Mouse (Mus musculus) hindbrain, embryonic 14.5 days (tissue): Measurements from ENCODE around the gene 1700001P01Rik. TPM values are rescaled to one million over a fixed set of nuclear protein-coding genes. Genes with fewer than 3 reads are reported as not detected.

Experiments used
- ATAC-seq: fragments of 200-750 bp; cut with Nextera tagmentation; 2 replicates; pipeline ENCODE4 v1.8.0; 2017; ENCODE audit warnings: moderate number of reproducible peaks, mild to moderate bottlenecking, moderate TSS enrichment, moderate library complexity; ENCODE audit not compliant: low FRiP score
- DNase-seq: peaks from one replicate; pipeline ENCODE4 v3.0.0-alpha.2; 2015; ENCODE audit warnings: low spot score
- H3K27ac ChIP-seq: fragments of 300-500 bp; sonication (generic); 2 replicates; pipeline ENCODE4 v1.5.1; 2014; ENCODE audit warnings: mild to moderate bottlenecking, moderate library complexity
- H3K27me3 ChIP-seq: fragments of 300-500 bp; sonication (generic); 2 replicates; pipeline ENCODE4 v1.6.1; 2014; ENCODE audit warnings: mild to moderate bottlenecking, low read length, mixed read lengths; ENCODE audit not compliant: control insufficient read depth, insufficient read depth
- H3K36me3 ChIP-seq: fragments of 300-500 bp; sonication (generic); replicated peaks from 2 replicates; pipeline ENCODE4 v1.6.1; 2014; ENCODE audit not compliant: control insufficient read depth, insufficient read depth
- H3K4me1 ChIP-seq: fragments of 300-500 bp; sonication (generic); replicated peaks from 2 replicates; pipeline ENCODE4 v1.6.1; 2014; ENCODE audit warnings: antibody characterized with exemption, low read length, mixed read lengths; ENCODE audit not compliant: control insufficient read depth, insufficient read depth
- H3K4me2 ChIP-seq: fragments of 300-500 bp; sonication (generic); replicated peaks from 2 replicates; pipeline ENCODE4 v1.6.1; 2014; ENCODE audit warnings: mild to moderate bottlenecking, moderate library complexity
- H3K4me3 ChIP-seq: fragments of 300-500 bp; sonication (generic); replicated peaks from 2 replicates; pipeline ENCODE4 v1.5.1; 2014; ENCODE audit warnings: mild to moderate bottlenecking, low read length
- H3K9ac ChIP-seq: fragments of 300-500 bp; sonication (generic); 2 replicates; pipeline ENCODE4 v1.6.1; 2014
- H3K9me3 ChIP-seq: fragments of 300-500 bp; sonication (generic); 2 replicates; pipeline ENCODE4 v1.6.1; 2016; ENCODE audit warnings: low read length; ENCODE audit not compliant: control insufficient read depth
- WGBS: fragments of 180-500 bp; shearing (Covaris S2); extraction: QIAGEN DNeasy Blood & Tissue Kit; methylation state at CpG from one replicate; pipeline ENCODE4 v1.1.7; 2014; 5-methylcytosine and 5-hydroxymethylcytosine counted together
- polyA plus RNA-seq: library from polyadenylated mRNA; unstranded; fragments of >200 nt; fragmentation: Nextera tagmentation; extraction: Ambion mirVana; gene quantifications from 2 replicates; pipeline ENCODE4 v1.2.1, GENCODE M21; 2014

The 1700001P01Rik gene
- polyA plus RNA-seq, 1 experiment from 2014 or later: 0.68 TPM

GRCm38 (mm10) chr11:97805662-97806612 lies 30.2 kb upstream of the 1700001P01Rik start:
- WGBS: 28% methylated on average over 15 of the region's 15 CpGs
- H3K9ac ChIP-seq: peak overlapping the region; percentile 38

GRCm38 (mm10) chr11:97804841-97805661 lies 29.3 kb upstream of the 1700001P01Rik start:
- H3K4me3 ChIP-seq: no peak overlapping the region
- H3K36me3 ChIP-seq: peaks cover 32% of the 10 kb centered on the region
- H3K9ac ChIP-seq: peak overlapping the region; percentile 38; the same call in 1 of the 2 replicates
- H3K9me3 ChIP-seq: no peaks in the 10 kb centered on the region
- ATAC-seq (no peak), DNase-seq (peak; percentile 52)
- peak overlapping the region; percentile 74 for H3K27ac ChIP-seq
- peaks cover 67% of the 10 kb centered on the region for H3K4me1 ChIP-seq
- 28% methylated on average over 9 of the region's 9 CpGs for WGBS
- H3K27me3 ChIP-seq: no peaks in the 10 kb centered on the region
- peak overlapping the region; percentile 36 for H3K4me2 ChIP-seq

More at GRCm38 (mm10) chr11:97805662-97806612, 30.2 kb upstream of the 1700001P01Rik start:
- peaks cover 36% of the 10 kb centered on the region for H3K36me3 ChIP-seq
- H3K4me2 ChIP-seq: peak overlapping the region; percentile 36
- peak overlapping the region; percentile 74 for H3K27ac ChIP-seq
- H3K27me3 ChIP-seq: no peaks in the 10 kb centered on the region
- ATAC-seq (peak; percentile 32; the same call in 1 of the 2 replicates), DNase-seq (no peak)
- H3K4me1 ChIP-seq: peaks cover 74% of the 10 kb centered on the region
- H3K4me3 ChIP-seq: no peak overlapping the region; the same call in 1 of the 2 replicates
- no peaks in the 10 kb centered on the region for H3K9me3 ChIP-seq

- H3K4me3 ChIP-seq: no peak overlapping the region
- no peak overlapping the region; the same call in 1 of the 2 replicates for H3K9ac ChIP-seq
- DNase-seq (no peak), ATAC-seq (no peak)
- H3K4me2 ChIP-seq: no peak overlapping the region
- H3K27ac ChIP-seq: no peak overlapping the region
- peaks cover 20% of the 10 kb centered on the region for H3K36me3 ChIP-seq
- H3K9me3 ChIP-seq: no peaks in the 10 kb centered on the region
- H3K27me3 ChIP-seq: no peaks in the 10 kb centered on the region
- H3K4me1 ChIP-seq: peaks cover 57% of the 10 kb centered on the region
- WGBS: 85% methylated on average over 5 of the region's 5 CpGs
Measured at GRCm38 (mm10) chr11:97803847-97804246, 28.1 kb upstream of the 1700001P01Rik start.

- Histone ChIP-seq H3K4me2 (peak overlapping the region; percentile 91), H3K9me3 (no peaks in the 10 kb centered on the region), H3K4me1 (peaks cover 53% of the 10 kb centered on the region), H3K27ac (no peak overlapping the region), H3K9ac (no peak overlapping the region), H3K27me3 (no peaks in the 10 kb centered on the region), H3K4me3 (no peak overlapping the region), H3K36me3 (peaks cover 7% of the 10 kb centered on the region)
- ATAC-seq: no peak
- 53% methylated on average over 5 of the region's 6 CpGs for WGBS
- no peak for DNase-seq
Measured at GRCm38 (mm10) chr11:97802495-97802894, 26.8 kb upstream of the 1700001P01Rik start.

- no peak for ATAC-seq
- Histone ChIP-seq H3K9me3 (no peaks in the 10 kb centered on the region), H3K4me3 (peak overlapping the region; percentile 61), H3K27me3 (no peaks in the 10 kb centered on the region), H3K27ac (no peak overlapping the region), H3K4me2 (peak overlapping the region; percentile 91), H3K9ac (peak overlapping the region; percentile 80), H3K36me3 (peaks cover 3% of the 10 kb centered on the region; the same call in 1 of the 2 replicates), H3K4me1 (peaks cover 52% of the 10 kb centered on the region)
- no peak for DNase-seq
- WGBS: 57% methylated on average over 1 of the region's 1 CpGs
Measured at GRCm38 (mm10) chr11:97802194-97802470, 26.4 kb upstream of the 1700001P01Rik start.

- peak overlapping the region; percentile 91 for H3K4me2 ChIP-seq
- ATAC-seq (no peak), DNase-seq (peak; percentile 54)
- WGBS: 36% methylated on average over 8 of the region's 8 CpGs
- H3K4me1 ChIP-seq: peaks cover 50% of the 10 kb centered on the region
- no peaks in the 10 kb centered on the region for H3K9me3 ChIP-seq
- H3K27ac ChIP-seq: peak overlapping the region; percentile 94
- no peaks in the 10 kb centered on the region for H3K27me3 ChIP-seq
- H3K4me3 ChIP-seq: peak overlapping the region; percentile 61
- H3K9ac ChIP-seq: peak overlapping the region; percentile 80
- no peaks in the 10 kb centered on the region for H3K36me3 ChIP-seq
Measured at GRCm38 (mm10) chr11:97801409-97802193, 25.9 kb upstream of the 1700001P01Rik start.

- 5% methylated on average over 17 of the region's 17 CpGs for WGBS
- Histone ChIP-seq H3K9me3 (no peaks in the 10 kb centered on the region), H3K36me3 (no peaks in the 10 kb centered on the region), H3K4me1 (peaks cover 42% of the 10 kb centered on the region), H3K4me2 (peak overlapping the region; percentile 91), H3K4me3 (peak overlapping the region; percentile 61), H3K27ac (peak overlapping the region; percentile 94), H3K9ac (peak overlapping the region; percentile 80), H3K27me3 (no peaks in the 10 kb centered on the region)
- DNase-seq: no peak
- ATAC-seq: no peak
Measured at GRCm38 (mm10) chr11:97800691-97801408, 25.1 kb upstream of the 1700001P01Rik start.

- under 1% methylated on average over 29 of the region's 43 CpGs for WGBS
- peak overlapping the region; percentile 61 for H3K4me3 ChIP-seq
- H3K9ac ChIP-seq: peak overlapping the region; percentile 80
- no peaks in the 10 kb centered on the region for H3K27me3 ChIP-seq
- H3K4me1 ChIP-seq: peaks cover 35% of the 10 kb centered on the region
- no peaks in the 10 kb centered on the region for H3K9me3 ChIP-seq
- peak overlapping the region; percentile 94 for H3K27ac ChIP-seq
- peak overlapping the region; percentile 91 for H3K4me2 ChIP-seq
- peak; percentile 50 for ATAC-seq
- H3K36me3 ChIP-seq: no peaks in the 10 kb centered on the region
- DNase-seq: peak; percentile 52
Measured at GRCm38 (mm10) chr11:97799994-97800690, 24.4 kb upstream of the 1700001P01Rik start.
